Mouse (Mus musculus) splenic B cell, adult 2 months (primary cell): ENCODE results near the gene Gstt4.

Source experiments
- DNase-seq: peaks from one replicate; pipeline ENCODE4 v3.0.0-alpha.2; 2011; ENCODE audit warnings: low read depth, low spot score
- H3K27me3 ChIP-seq: 2 replicates; pipeline ENCODE4 v1.6.1; 2012; ENCODE audit warnings: mild to moderate bottlenecking, low read length, moderate library complexity, mixed read lengths; ENCODE audit not compliant: control insufficient read depth, poor library complexity, insufficient read depth, severe bottlenecking
- H3K36me3 ChIP-seq: 2 replicates; pipeline ENCODE4 v1.6.1; 2012; ENCODE audit warnings: mild to moderate bottlenecking, low read length, moderate library complexity, mixed read lengths; ENCODE audit not compliant: control insufficient read depth, poor library complexity, insufficient read depth, severe bottlenecking

The Gstt4 gene

DNA sequence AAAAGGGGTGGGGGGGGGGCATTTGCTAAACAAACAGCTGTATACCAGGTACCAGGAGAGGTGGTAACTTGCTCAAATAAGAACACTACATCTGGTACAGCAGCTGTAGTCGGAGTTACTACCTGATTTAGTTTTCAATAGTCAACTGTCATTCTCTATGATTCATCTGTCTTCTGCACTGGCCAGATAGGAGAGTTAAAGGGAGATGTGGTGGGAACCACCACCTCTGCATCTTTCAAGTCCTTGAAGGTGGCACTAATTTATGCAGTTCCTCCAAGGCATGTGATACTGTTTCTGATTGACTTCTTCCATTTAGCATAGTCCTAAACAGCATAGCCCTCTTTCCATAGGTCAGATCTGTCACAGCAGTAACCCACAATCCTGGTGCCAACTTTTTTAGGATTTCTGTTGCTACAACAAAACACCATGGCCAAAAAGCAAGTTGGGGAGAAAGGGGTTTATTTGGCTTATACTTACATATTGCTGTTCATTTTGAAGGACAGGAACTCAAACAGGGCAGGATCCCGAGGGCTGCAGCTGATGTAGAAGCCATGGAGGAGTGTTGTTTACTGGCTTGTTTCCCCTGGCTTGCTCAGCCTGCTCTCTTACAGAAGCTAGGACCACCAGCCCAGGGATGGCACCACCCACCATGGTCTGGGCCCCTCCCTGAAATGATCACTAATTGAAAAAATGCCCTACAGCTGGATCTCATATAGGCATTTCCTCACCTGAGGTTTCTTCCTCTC, 7.4 kb upstream of the Gstt4 start:
- no peaks in the 10 kb centered on the region for H3K36me3 ChIP-seq
- H3K27me3 ChIP-seq: no peaks in the 10 kb centered on the region
- no peak for DNase-seq

DNA sequence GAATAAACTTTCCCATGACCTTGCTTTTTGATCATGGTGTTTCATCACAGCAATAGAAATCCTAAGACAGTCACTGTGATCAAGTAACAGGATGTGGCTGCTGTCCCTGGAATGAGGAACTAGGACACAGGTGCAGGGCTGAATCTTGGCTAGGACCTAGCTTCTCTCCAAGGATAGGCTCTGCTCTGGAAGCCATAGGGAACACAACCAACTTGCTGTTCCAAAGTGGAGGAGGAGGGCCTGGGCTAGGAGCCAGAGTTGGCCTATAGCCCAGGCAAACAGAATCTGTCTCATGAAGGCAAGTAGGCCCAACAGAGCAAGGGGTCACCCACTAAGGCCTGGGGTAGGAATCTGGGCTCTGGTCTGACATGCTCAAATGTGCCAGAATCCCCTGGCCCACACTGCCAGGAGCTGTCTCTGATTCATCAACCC, 6.2 kb upstream of the Gstt4 start:
- H3K36me3 ChIP-seq: no peaks in the 10 kb centered on the region
- H3K27me3 ChIP-seq: no peaks in the 10 kb centered on the region
- no peak for DNase-seq

- H3K36me3 ChIP-seq: no peaks in the 10 kb centered on the region
- no peaks in the 10 kb centered on the region for H3K27me3 ChIP-seq
- DNase-seq: no peak
Observed at GRCm38 (mm10) chr10:75827668-75828360, 5.5 kb upstream of the Gstt4 start.

DNA sequence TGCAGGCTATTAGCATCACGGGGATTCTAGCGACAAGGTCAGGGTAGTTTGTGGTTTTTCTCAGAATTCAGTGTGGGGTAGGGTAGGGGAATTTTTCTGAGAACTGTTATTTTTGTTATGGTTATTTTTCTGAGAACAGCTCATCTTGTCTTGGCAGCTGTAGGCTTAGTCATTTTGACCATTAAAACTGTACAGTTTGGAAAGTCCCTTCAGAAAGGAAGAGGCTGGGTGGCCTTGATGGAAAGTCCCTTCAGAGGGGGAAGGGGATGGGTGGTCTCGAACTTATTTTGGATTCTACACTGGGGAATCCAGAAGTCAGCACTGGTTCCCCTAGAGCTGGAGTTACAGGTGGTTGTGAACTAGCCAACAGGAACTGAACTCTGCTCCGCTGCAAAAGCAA, 2.2 kb upstream of the Gstt4 start:
- DNase-seq: no peak
- no peaks in the 10 kb centered on the region for H3K36me3 ChIP-seq

GRCm38 (mm10) chr10:75823782-75824181, 1.4 kb upstream of the Gstt4 start:
- Histone ChIP-seq H3K27me3 (no peaks in the 10 kb centered on the region), H3K36me3 (no peaks in the 10 kb centered on the region)
- no peak for DNase-seq

More for the DNA sequence above, 2.2 kb upstream of the Gstt4 start:
- no peaks in the 10 kb centered on the region for H3K27me3 ChIP-seq

DNA sequence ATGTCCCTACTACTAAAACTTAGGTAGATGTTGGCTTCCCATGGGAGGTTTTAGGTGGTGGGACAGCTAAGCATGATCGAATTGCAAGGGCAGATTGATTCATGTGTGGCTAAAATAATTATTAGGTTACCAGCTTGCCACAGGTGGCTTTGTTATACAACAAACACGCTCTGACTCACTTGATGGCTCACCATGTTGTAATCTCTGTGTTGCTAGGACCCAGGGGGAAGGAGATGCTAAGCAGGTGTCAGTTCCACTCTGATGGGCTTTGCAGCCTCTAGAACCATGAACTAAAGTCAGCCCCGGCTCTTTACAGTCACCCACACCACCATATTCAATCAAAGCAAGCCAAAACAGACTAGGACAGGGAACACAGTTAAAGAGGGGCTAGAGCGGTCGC, 2.5 kb downstream of the Gstt4 start:
- DNase-seq: no peak

GRCm38 (mm10) chr10:75818641-75819040, 3.7 kb downstream of the Gstt4 start:
- H3K27me3 ChIP-seq: no peaks in the 10 kb centered on the region
- no peak for DNase-seq
- H3K36me3 ChIP-seq: no peaks in the 10 kb centered on the region

More for the DNA sequence above, 2.5 kb downstream of the Gstt4 start:
- H3K27me3 ChIP-seq: no peaks in the 10 kb centered on the region
- no peaks in the 10 kb centered on the region for H3K36me3 ChIP-seq

DNA sequence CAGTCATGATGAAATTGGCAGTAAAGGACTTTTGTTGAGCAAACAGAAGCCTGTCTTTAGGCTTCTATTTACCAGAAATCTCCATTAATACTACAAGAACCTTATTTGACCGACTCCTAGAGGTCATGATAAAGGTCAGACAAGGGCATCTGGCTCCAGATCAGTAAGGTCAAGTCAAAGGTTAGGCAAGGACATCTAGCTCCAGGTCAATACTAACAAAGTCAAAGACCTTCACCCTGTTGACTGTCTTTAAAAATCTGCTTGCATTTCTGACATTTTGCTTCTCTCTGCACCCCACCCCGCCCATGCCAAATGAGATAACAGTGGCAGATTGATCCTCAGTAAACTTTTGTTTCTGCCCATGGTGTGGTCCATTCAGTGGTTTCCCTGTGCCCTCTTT, 18.1 kb downstream of the Gstt4 start:
- DNase-seq: no peak
- Histone ChIP-seq H3K27me3 (no peaks in the 10 kb centered on the region), H3K36me3 (no peaks in the 10 kb centered on the region)

- Histone ChIP-seq H3K36me3 (no peaks in the 10 kb centered on the region), H3K27me3 (no peaks in the 10 kb centered on the region)
- peak; percentile 27 for DNase-seq
Observed at GRCm38 (mm10) chr10:75798176-75798696, 24.1 kb downstream of the Gstt4 start, which contains the start of gene Gstt1. Gene Gstt1 (minus strand): TSS chr10:75798584.

DNA sequence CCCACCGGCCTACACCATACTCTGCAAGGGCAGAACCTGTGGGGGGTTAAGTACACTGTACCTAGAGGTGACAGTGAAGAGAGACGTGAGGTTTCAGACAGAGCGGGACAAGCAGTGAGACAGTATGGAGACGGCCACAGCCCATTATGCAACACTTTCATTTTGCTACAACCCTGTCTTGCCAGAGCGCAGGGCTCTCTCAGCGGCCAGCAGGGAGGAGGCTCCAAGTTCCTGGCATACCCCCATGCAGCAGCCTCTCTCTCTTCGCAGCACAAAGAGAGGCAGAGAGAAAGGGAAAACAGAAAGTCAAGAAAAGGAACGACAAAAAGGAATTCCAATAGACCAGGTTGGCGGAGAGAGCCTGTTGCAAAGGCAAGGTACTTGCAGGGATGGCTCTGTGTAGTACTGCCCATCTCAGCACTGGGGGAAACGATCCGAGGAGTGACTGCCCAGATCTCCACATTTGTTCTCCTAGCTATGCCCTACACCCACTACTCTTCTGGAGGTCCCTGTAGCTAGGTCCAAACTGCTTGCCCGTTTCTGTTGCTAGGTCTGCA, 24.6 kb downstream of the Gstt4 start:
- DNase-seq: peak; percentile 35
- H3K36me3 ChIP-seq: no peaks in the 10 kb centered on the region
- no peaks in the 10 kb centered on the region for H3K27me3 ChIP-seq

- Histone ChIP-seq H3K36me3 (no peaks in the 10 kb centered on the region), H3K27me3 (no peaks in the 10 kb centered on the region)
- no peak for DNase-seq
Observed at GRCm38 (mm10) chr10:75796731-75797516, 25.4 kb downstream of the Gstt4 start.

DNA sequence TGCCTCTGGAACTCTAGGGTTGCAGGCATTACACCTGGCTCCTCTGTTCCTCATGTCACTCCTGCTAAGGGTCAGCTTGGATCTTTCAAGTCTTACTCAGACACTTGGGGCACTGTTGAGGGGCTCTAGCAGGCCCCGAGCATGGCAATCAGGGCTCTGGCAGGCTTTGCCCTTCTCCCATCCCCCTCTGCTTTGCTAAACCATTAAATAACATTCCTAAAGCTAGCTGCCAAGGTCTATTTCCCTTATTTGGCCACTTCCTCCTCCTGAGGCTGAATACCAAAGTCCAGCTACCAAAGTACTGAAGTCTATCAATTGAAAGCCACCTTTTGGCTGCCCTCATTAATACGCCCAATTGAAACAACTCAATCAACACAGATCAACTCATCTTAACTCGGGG, 27.5 kb downstream of the Gstt4 start:
- Histone ChIP-seq H3K27me3 (no peaks in the 10 kb centered on the region), H3K36me3 (no peaks in the 10 kb centered on the region)
- DNase-seq: no peak

DNA sequence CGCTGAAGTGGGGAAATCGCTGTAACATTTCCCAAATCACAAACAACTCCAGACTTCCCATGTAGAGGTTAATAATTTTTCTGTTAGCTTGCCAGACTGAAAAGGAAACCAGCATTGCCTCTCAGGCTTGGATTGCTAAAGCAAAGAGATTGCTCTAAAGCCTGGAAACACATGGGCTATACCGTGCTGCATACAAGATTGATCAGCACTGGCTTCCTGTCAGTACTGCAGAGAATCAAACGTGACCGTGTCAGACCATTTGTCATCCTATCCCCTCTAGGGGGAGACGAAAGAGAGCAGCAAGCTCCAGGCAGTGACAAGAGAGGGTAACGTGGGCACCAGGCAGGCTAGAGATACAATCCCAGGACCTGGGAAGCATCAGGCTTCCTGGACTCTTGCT, 31.6 kb downstream of the Gstt4 start:
- DNase-seq: peak; percentile 36
- no peaks in the 10 kb centered on the region for H3K36me3 ChIP-seq
- H3K27me3 ChIP-seq: no peaks in the 10 kb centered on the region; the same call in 1 of the 2 replicates

GRCm38 (mm10) chr10:75789841-75790240, 32.5 kb downstream of the Gstt4 start:
- no peaks in the 10 kb centered on the region for H3K36me3 ChIP-seq

More at GRCm38 (mm10) chr10:75789841-75790240, 32.5 kb downstream of the Gstt4 start:
- DNase-seq: no peak
- no peaks in the 10 kb centered on the region; the same call in 1 of the 2 replicates for H3K27me3 ChIP-seq
